Mouse (Mus musculus) heart, postnatal 10 days (tissue): ENCODE data around the gene Sema7a. TPM values are rescaled to one million over a fixed set of nuclear protein-coding genes. Genes with fewer than 3 reads are reported as not detected.

Experiments
- DNase-seq, 2 experiments: peaks; one replicate each; pipeline ENCODE4 v3.0.0; 2021
- intact Hi-C: fragments of 180-260 bp; cut with DNase I; formaldehyde crosslinking; loops from one replicate; pipeline ENCODE4 v1.15.1; 2025
- total RNA-seq, 2 experiments: library from RNA; stranded (reverse); gene quantifications; 2 replicates each; pipeline ENCODE4 v1.2.3; 2021

Gene Sema7a
- total RNA-seq, 2 experiments from 2014 or later, result 45.2 to 48.3 TPM

- intact Hi-C loops, result loop anchor here (5.0 kb wide), 1 partner anchor 35 kb away; no protein-coding TSS in a partner anchor
- DNase-seq, result peak in 1 of 2 experiments; percentile 18
Measured at GRCm38 (mm10) chr9:57937651-57938050, 2.3 kb upstream of the Sema7a start.

GRCm38 (mm10) chr9:57938225-57939055 lies 1.5 kb upstream of the Sema7a start:
- intact Hi-C loops, result loop anchor here (5.0 kb wide), 1 partner anchor 34 kb away; no protein-coding TSS in a partner anchor
- peak in 1 of 2 experiments; percentile 6 for DNase-seq

GRCm38 (mm10) chr9:57940349-57940794 lies 460 bp downstream of the Sema7a start:
- peak in 1 of 2 experiments; percentile 54 for DNase-seq

GRCm38 (mm10) chr9:57940861-57941638 lies 1.1 kb downstream of the Sema7a start:
- DNase-seq, result peak in 1 of 2 experiments; percentile 37
- intact Hi-C loops, result no loop called here

More at GRCm38 (mm10) chr9:57940349-57940794, 460 bp downstream of the Sema7a start:
- intact Hi-C loops, result no loop called here

- intact Hi-C loops, result no loop called here
Measured at GRCm38 (mm10) chr9:57942039-57942438, 2.1 kb downstream of the Sema7a start.

GRCm38 (mm10) chr9:57943067-57943466 lies 3.2 kb downstream of the Sema7a start:
- intact Hi-C loops, result no loop called here
- peak in 1 of 2 experiments; percentile 20 for DNase-seq

More at GRCm38 (mm10) chr9:57942039-57942438, 2.1 kb downstream of the Sema7a start:
- DNase-seq, result peak in 1 of 2 experiments; percentile 26

GRCm38 (mm10) chr9:57944572-57944971 lies 4.7 kb downstream of the Sema7a start:
- peak; percentile 77 to 85 for DNase-seq
- intact Hi-C loops, result loop anchor here (2.0 kb wide), 1 partner anchor 20 kb away; no protein-coding TSS in a partner anchor

GRCm38 (mm10) chr9:57945771-57946616 lies 6.1 kb downstream of the Sema7a start:
- intact Hi-C loops, result loop anchor here (2.0 kb wide), 1 partner anchor 19 kb away; no protein-coding TSS in a partner anchor
- no peak for DNase-seq

GRCm38 (mm10) chr9:57947381-57948030 lies 7.6 kb downstream of the Sema7a start:
- intact Hi-C loops, result no loop called here
- no peak for DNase-seq

GRCm38 (mm10) chr9:57948333-57948931 lies 8.5 kb downstream of the Sema7a start:
- intact Hi-C loops, result no loop called here
- DNase-seq, result no peak

GRCm38 (mm10) chr9:57949102-57949704 lies 9.3 kb downstream of the Sema7a start:
- no peak for DNase-seq
- intact Hi-C loops, result no loop called here

GRCm38 (mm10) chr9:57949879-57950278 lies 10.0 kb downstream of the Sema7a start:
- intact Hi-C loops, result no loop called here
- no peak for DNase-seq

GRCm38 (mm10) chr9:57950519-57950918 lies 10.6 kb downstream of the Sema7a start:
- intact Hi-C loops, result no loop called here
- DNase-seq, result no peak

GRCm38 (mm10) chr9:57951993-57952392 lies 12.1 kb downstream of the Sema7a start:
- DNase-seq, result no peak
- intact Hi-C loops, result no loop called here

GRCm38 (mm10) chr9:57954962-57955744 lies 15.2 kb downstream of the Sema7a start:
- intact Hi-C loops, result no loop called here
- DNase-seq, result no peak

- no peak for DNase-seq
- intact Hi-C loops, result no loop called here
Measured at GRCm38 (mm10) chr9:57955764-57956163, 15.9 kb downstream of the Sema7a start.

- DNase-seq, result no peak
- intact Hi-C loops, result no loop called here
Measured at GRCm38 (mm10) chr9:57956196-57956837, 16.4 kb downstream of the Sema7a start.

- intact Hi-C loops, result no loop called here
Measured at GRCm38 (mm10) chr9:57956838-57957236, 16.9 kb downstream of the Sema7a start.

More at GRCm38 (mm10) chr9:57956838-57957236, 16.9 kb downstream of the Sema7a start:
- DNase-seq, result no peak
